Mouse (Mus musculus) gastrocnemius, postnatal 14 days (tissue): ENCODE measurements around the gene Olfr551. TPM values are rescaled to one million over a fixed set of nuclear protein-coding genes. Genes with fewer than 3 reads are reported as not detected.

ENCODE experiments used
- total RNA-seq, 2 experiments: library from RNA; stranded (reverse); gene quantifications; 2 replicates each; pipeline ENCODE4 v1.2.3; 2021

Olfr551 gene
- total RNA-seq, 2 experiments from 2014 or later: not detected

Other genes with a start within 250 kb of the Olfr551 start
- 10 to 100 TPM; 14.7 to 17.0 TPM for gene Rrm1, start 150.2 kb downstream of the Olfr551 start, total RNA-seq
- gene Olfr543, start 110.2 kb downstream of the Olfr551 start, total RNA-seq: not detected
- not detected for gene Olfr544, start 103.6 kb downstream of the Olfr551 start, total RNA-seq
- gene Olfr545, start 92.3 kb downstream of the Olfr551 start, total RNA-seq: not detected
- gene Olfr547, start 57.1 kb downstream of the Olfr551 start, total RNA-seq: not detected
- not detected for gene Olfr548-ps1, start 51.0 kb downstream of the Olfr551 start, total RNA-seq
- not detected for gene Olfr549, start 42.0 kb downstream of the Olfr551 start, total RNA-seq
- gene Trim21, start 26.4 kb downstream of the Olfr551 start, total RNA-seq: 1 to 10 TPM; 3.5 to 3.7 TPM
- under 1 TPM; 0.14 to 0.22 TPM for gene Olfr550, start 20.4 kb downstream of the Olfr551 start, total RNA-seq
- gene Olfr552, start 5.9 kb upstream of the Olfr551 start, total RNA-seq: under 1 TPM in 1 of 2 experiments, not detected in 1; 0.16 TPM
- gene Olfr553, start 26.3 kb upstream of the Olfr551 start, total RNA-seq: not detected
- gene Olfr554, start 46.5 kb upstream of the Olfr551 start, total RNA-seq: not detected
- gene Olfr555, start 66.9 kb upstream of the Olfr551 start, total RNA-seq: not detected
- not detected for gene Olfr556, start 73.0 kb upstream of the Olfr551 start, total RNA-seq
- gene Trim68, start 95.4 kb upstream of the Olfr551 start, total RNA-seq: 1 to 10 TPM; 4.0 to 4.2 TPM
- gene Olfr557, start 104.0 kb upstream of the Olfr551 start, total RNA-seq: not detected
- gene Olfr558, start 110.3 kb upstream of the Olfr551 start, total RNA-seq: 1 to 10 TPM; 2.5 to 2.6 TPM
- gene Olfr33, start 127.2 kb upstream of the Olfr551 start, total RNA-seq: not detected
- gene Olfr559, start 135.6 kb upstream of the Olfr551 start, total RNA-seq: not detected
- not detected for gene Olfr560, start 167.5 kb upstream of the Olfr551 start, total RNA-seq
- under 1 TPM; 0.66 to 0.69 TPM for gene Olfr78, start 167.6 kb upstream of the Olfr551 start, total RNA-seq
- gene Olfr561, start 179.3 kb upstream of the Olfr551 start, total RNA-seq: not detected
- not detected for gene Olfr564, start 211.6 kb upstream of the Olfr551 start, total RNA-seq